Mouse (Mus musculus) small intestine, adult 2 months (tissue): Measurements from ENCODE around the gene Tas2r102. TPM values are rescaled to one million over a fixed set of nuclear protein-coding genes. Genes with fewer than 3 reads are reported as not detected.

Experiments used
- H3K27ac ChIP-seq: fragments of 200-500 bp; 2 replicates; pipeline ENCODE4 v1.5.1; 2012; ENCODE audit warnings: low read depth, low read length, control low read depth, inconsistent platforms; ENCODE audit not compliant: insufficient read depth
- H3K27me3 ChIP-seq: fragments of 200-500 bp; 2 replicates; pipeline ENCODE4 v1.6.1; 2012; ENCODE audit warnings: mild to moderate bottlenecking, moderate library complexity, low read length, inconsistent platforms; ENCODE audit not compliant: control insufficient read depth, insufficient read depth
- H3K36me3 ChIP-seq: fragments of 200-500 bp; 2 replicates; pipeline ENCODE4 v1.6.1; 2012; ENCODE audit warnings: mild to moderate bottlenecking, low read length, control low read depth, inconsistent platforms; ENCODE audit not compliant: control insufficient read depth, insufficient read depth
- H3K4me1 ChIP-seq: fragments of 200-500 bp; 2 replicates; pipeline ENCODE4 v1.6.1; 2012; ENCODE audit warnings: low read length, inconsistent platforms, mixed read lengths; ENCODE audit not compliant: control insufficient read depth, insufficient read depth, insufficient read length
- H3K4me3 ChIP-seq: fragments of 200-500 bp; 2 replicates; pipeline ENCODE4 v1.5.1; 2012; ENCODE audit warnings: low read depth, mild to moderate bottlenecking, control low read depth, inconsistent platforms, low read length, moderate library complexity
- CTCF ChIP-seq: fragments of 200-500 bp; IDR thresholded peaks from 2 replicates; pipeline ENCODE4 v1.5.1; 2012; ENCODE audit warnings: low read depth, mild to moderate bottlenecking, control low read depth, inconsistent platforms, low read length, moderate library complexity, mixed read lengths; ENCODE audit not compliant: insufficient replicate concordance, insufficient read length; ENCODE audit errors: extremely low read depth
- POLR2A ChIP-seq: fragments of 200-500 bp; IDR thresholded peaks from 2 replicates; pipeline ENCODE4 v1.6.1; 2012; ENCODE audit warnings: low read depth, mild to moderate bottlenecking, control low read depth, inconsistent platforms, low read length, moderate library complexity
- WGBS: fragments of 180-500 bp; shearing (Covaris S2); methylation state at CpG from one replicate; pipeline ENCODE4 v1.1.7; 2018; 5-methylcytosine and 5-hydroxymethylcytosine counted together
- polyA plus RNA-seq: library from polyadenylated mRNA; depleted of rRNA; stranded (reverse); fragments of >200 nt; gene quantifications from 2 replicates; pipeline ENCODE4 v1.2.3, GENCODE M21; 2012; rRNA removed

Gene Tas2r102
- not detected in 2 replicates for polyA plus RNA-seq

- Histone ChIP-seq H3K4me3 (no peak within 1 kb of the TSS), H3K4me1 (no peaks in the 10 kb centered on the region), H3K36me3 (no peaks in the 10 kb centered on the region), H3K27me3 (no peaks in the 10 kb centered on the region), H3K27ac (no peak within 1 kb of the TSS)
- no peak for TF ChIP-seq CTCF
- no peak for TF ChIP-seq POLR2A
- WGBS: 97% methylated on average over 2 of the region's 2 CpGs
Measured at GRCm38 (mm10) chr6:132761831-132762230, at the start of gene Tas2r102. Gene Tas2r102, plus strand, starts transcription at chr6:132762131.

GRCm38 (mm10) chr6:132737935-132738334, 24.0 kb upstream of the Tas2r102 start, which contains the start of gene Tas2r115:
Gene Tas2r115, minus strand, starts transcription at chr6:132738035.
- H3K27me3 ChIP-seq: no peaks in the 10 kb centered on the region
- no peak within 1 kb of the TSS for H3K4me3 ChIP-seq
- H3K27ac ChIP-seq: no peak within 1 kb of the TSS
- WGBS: 67% methylated on average over 2 of the region's 2 CpGs
- H3K36me3 ChIP-seq: no peaks in the 10 kb centered on the region
- TF ChIP-seq POLR2A: no peak
- TF ChIP-seq CTCF: no peak
- H3K4me1 ChIP-seq: no peaks in the 10 kb centered on the region

GRCm38 (mm10) chr6:132750206-132750605, 11.7 kb upstream of the Tas2r102 start:
- Histone ChIP-seq H3K4me3 (no peak overlapping the region), H3K27ac (no peak overlapping the region), H3K36me3 (no peaks in the 10 kb centered on the region), H3K4me1 (no peaks in the 10 kb centered on the region), H3K27me3 (no peaks in the 10 kb centered on the region)
- whole genome bisulfite sequencing: 81% methylated on average over 2 of the region's 2 CpGs
- TF ChIP-seq CTCF (no peak), POLR2A (no peak)

DNA sequence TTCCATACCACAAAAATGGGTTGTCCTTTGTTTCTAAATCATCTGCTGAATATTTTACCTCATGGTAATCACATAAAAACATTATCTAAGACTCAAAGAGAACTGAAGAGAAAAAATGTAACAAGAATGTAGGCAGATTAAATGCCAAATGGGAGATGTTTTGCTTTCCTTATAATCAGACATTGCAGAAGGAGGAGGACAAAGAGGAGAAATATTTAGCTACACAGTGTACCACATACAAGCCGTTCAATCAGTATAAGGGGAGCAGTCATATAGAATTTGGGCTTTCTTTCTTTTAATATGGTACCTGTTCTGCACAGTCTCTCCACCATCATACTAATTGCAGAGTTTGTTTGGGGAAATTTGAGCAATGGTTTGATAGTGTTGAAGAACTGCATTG, 7.5 kb upstream of the Tas2r102 start, which contains the start of gene Tas2r124:
Tas2r124 (plus strand) TSS at position 301 of the 400 bp plus-strand sequence.
- Histone ChIP-seq H3K4me3 (no peak within 1 kb of the TSS), H3K4me1 (no peaks in the 10 kb centered on the region), H3K27ac (no peak within 1 kb of the TSS), H3K27me3 (no peaks in the 10 kb centered on the region), H3K36me3 (no peaks in the 10 kb centered on the region)
- WGBS: 78% methylated on average over 1 of the region's 1 CpGs
- TF ChIP-seq CTCF (no peak), POLR2A (no peak)

DNA sequence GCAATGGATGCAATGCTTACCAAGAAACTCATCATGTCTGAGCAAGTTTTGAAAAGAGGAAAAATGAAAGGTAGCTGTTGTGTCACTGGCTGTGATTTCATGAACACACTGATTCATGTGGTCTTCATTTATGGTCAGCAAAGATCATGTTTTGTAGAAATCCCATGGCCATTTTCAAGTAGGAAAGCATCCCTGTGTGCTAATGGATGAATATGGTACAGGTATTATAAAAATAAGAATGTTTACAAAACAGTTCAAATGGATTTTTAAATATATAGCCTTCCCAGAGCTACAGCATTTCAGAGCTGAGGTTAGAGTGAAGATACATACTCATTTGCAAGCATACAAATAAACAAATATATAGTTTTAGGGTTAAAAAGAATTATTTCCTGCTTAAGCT, 16.1 kb downstream of the Tas2r102 start, which contains the start of gene Tas2r136:
Tas2r136 (minus strand) TSS at position 101 of the 400 bp plus-strand sequence.
- Histone ChIP-seq H3K4me3 (no peak within 1 kb of the TSS), H3K27me3 (no peaks in the 10 kb centered on the region), H3K27ac (no peak within 1 kb of the TSS), H3K36me3 (no peaks in the 10 kb centered on the region), H3K4me1 (no peaks in the 10 kb centered on the region)
- no peak for TF ChIP-seq CTCF
- no peak for TF ChIP-seq POLR2A

DNA sequence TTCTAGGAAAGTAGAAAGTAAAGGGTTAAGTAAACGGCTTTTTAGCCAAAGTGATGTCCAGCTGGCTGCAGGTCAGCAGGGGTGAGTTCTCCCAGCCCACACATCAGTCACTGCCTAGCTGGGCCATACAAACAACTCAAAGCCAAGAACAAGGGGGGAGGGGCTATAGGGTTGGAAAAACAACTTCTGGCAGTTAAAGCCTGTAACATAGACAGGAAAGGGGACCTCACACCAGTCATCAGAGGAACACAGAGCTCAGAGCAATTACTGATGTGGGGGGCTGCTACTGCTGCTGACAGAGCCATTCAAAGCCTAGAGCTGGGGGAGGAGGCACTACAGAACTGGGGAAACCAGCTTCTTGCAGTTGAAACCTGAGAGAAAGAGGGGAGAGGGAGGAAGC, 33.5 kb downstream of the Tas2r102 start:
- H3K27ac ChIP-seq: no peak overlapping the region
- H3K36me3 ChIP-seq: no peaks in the 10 kb centered on the region
- no peaks in the 10 kb centered on the region for H3K27me3 ChIP-seq
- H3K4me3 ChIP-seq: no peak overlapping the region
- H3K4me1 ChIP-seq: no peaks in the 10 kb centered on the region
- WGBS: 36% methylated on average over 1 of the region's 1 CpGs
- TF ChIP-seq POLR2A: no peak
- no peak for TF ChIP-seq CTCF

DNA sequence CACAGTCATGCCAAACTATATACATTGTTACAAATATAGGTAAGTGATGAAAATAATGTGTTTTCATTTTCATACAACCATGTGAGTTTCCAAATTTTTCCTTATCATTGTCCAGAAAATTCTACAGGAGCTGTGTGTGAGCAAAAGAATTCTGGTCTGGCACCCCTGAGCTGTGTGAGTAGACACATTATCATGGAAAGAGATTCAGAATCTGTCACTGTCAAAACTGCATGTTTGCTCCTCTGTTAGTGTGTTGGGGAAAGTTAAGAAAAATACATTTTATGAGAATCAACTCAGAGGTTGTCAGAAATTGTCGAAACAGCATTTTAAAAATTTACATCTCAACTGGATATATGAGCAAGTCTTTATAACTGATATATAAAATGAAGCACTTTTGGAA, 40.6 kb downstream of the Tas2r102 start, which contains the start of gene Tas2r117:
Tas2r117 (plus strand) TSS at position 301 of the 400 bp plus-strand sequence.
- Histone ChIP-seq H3K27ac (no peak within 1 kb of the TSS), H3K4me1 (no peaks in the 10 kb centered on the region), H3K27me3 (no peaks in the 10 kb centered on the region), H3K36me3 (no peaks in the 10 kb centered on the region), H3K4me3 (no peak within 1 kb of the TSS)
- WGBS: 70% methylated on average over 1 of the region's 1 CpGs
- TF ChIP-seq POLR2A (no peak), CTCF (no peak)

Other genes starting within 250 kb of the Tas2r102 start
- not detected in 2 replicates for gene Prh1, start 192.3 kb upstream of the Tas2r102 start, polyA plus RNA-seq
- gene Prp2, start 166.2 kb upstream of the Tas2r102 start, polyA plus RNA-seq: not detected in 2 replicates
- not detected in 2 replicates for gene A630073D07Rik, start 110.6 kb upstream of the Tas2r102 start, polyA plus RNA-seq
- not detected in 2 replicates for gene Tas2r120, start 105.2 kb upstream of the Tas2r102 start, polyA plus RNA-seq
- gene Tas2r121, start 61.1 kb upstream of the Tas2r102 start, polyA plus RNA-seq: not detected in 2 replicates
- not detected in 2 replicates for gene Tas2r122, start 50.2 kb upstream of the Tas2r102 start, polyA plus RNA-seq
- not detected in 2 replicates for gene Tas2r115, start 24.1 kb upstream of the Tas2r102 start, polyA plus RNA-seq
- gene Tas2r124, start 7.4 kb upstream of the Tas2r102 start, polyA plus RNA-seq: not detected in 2 replicates
- gene Tas2r136, start 16.0 kb downstream of the Tas2r102 start, polyA plus RNA-seq: not detected in 2 replicates
- gene Tas2r117, start 40.7 kb downstream of the Tas2r102 start, polyA plus RNA-seq: not detected in 2 replicates
- not detected in 2 replicates for gene Tas2r123, start 85.0 kb downstream of the Tas2r102 start, polyA plus RNA-seq
- not detected in 2 replicates for gene Tas2r116, start 93.3 kb downstream of the Tas2r102 start, polyA plus RNA-seq
- gene Tas2r110, start 105.9 kb downstream of the Tas2r102 start, polyA plus RNA-seq: not detected in 2 replicates
- gene Tas2r113, start 130.9 kb downstream of the Tas2r102 start, polyA plus RNA-seq: not detected in 2 replicates
- gene Tas2r125, start 147.5 kb downstream of the Tas2r102 start, polyA plus RNA-seq: not detected in 2 replicates
- not detected in 2 replicates for gene Tas2r129, start 189.0 kb downstream of the Tas2r102 start, polyA plus RNA-seq
- gene Tas2r131, start 195.8 kb downstream of the Tas2r102 start, polyA plus RNA-seq: not detected in 2 replicates
- not detected in 2 replicates for gene Tas2r109, start 218.8 kb downstream of the Tas2r102 start, polyA plus RNA-seq